Mouse (Mus musculus): ENCODE results near the gene Kpna4. TPM values are rescaled to one million over a fixed set of nuclear protein-coding genes. Genes with fewer than 3 reads are reported as not detected.

Kpna4 gene
- polyA plus RNA-seq (2012; fragmentation: generic; extraction: Trizol) = 24.0 TPM
- long read RNA-seq, experiment 1, full-length matches to known transcripts = 1 of 6 reads
- long read RNA-seq, experiment 1, partial matches to known transcripts = 1 of 6 reads
- long read RNA-seq, experiment 1, other reads (novel, unspliced or antisense) = 4 of 6 reads
- long read RNA-seq, experiment 2, full-length matches to known transcripts = 18 of 29 reads
- long read RNA-seq, experiment 2, partial matches to known transcripts = 8 of 29 reads
- long read RNA-seq, experiment 2, other reads (novel, unspliced or antisense) = 3 of 29 reads

DNA sequence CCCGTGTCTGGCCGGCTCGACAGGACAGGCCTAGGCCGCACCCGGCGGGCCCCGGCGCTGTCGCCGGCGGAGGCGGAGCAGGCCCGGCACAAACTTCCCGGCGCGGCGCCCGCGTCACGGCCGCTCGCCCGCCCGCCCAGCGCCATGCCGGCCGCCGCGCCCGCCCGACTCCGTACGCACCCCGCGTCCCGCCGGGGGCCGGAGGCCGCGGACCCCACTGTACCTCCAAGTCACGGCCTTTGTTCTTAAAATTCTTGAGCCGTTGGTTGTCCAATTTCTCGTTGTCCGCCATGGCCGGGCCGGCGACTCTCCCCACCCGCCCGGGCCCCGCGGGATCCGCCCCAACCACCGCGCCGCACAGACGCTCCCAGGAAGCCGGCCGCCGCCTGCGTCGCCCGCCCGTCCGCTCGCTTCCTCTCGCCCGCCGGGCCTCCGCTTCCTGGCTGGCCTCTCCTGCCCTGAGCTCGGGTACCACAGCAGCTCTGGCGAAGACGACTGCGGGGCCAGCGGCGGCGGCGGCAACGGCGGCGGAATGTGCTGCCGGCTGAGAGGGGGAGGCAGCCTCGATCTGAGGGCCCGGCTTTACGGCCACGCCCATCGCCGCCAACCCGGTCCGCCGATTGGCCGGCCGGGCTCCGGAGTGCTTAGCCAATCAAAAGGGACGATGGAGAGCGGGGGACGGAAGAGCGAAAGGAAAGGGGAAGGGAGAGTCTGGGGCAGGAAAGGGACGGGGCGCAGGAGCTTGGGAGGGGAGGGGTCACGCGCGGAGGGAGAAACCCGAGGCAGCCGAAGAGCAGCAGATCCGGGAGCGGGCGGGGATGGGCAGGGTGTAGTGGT is at the start of gene Kpna4:
Gene Kpna4, minus strand, starts transcription at position 605 of the 837 bp plus-strand sequence.
- Histone ChIP-seq H3K79me3 (ENCODE audit: low read depth) (peaks cover 44% of the 10 kb centered on the region), H3K36me3 (ENCODE audit: control insufficient read depth, insufficient read depth) (peaks cover 12% of the 10 kb centered on the region), H3K79me2 (ENCODE audit: control insufficient read depth, insufficient read depth) (peaks cover 53% of the 10 kb centered on the region), H3ac (ENCODE audit: control insufficient read depth, insufficient read length, low read depth) (peak within 1 kb of the TSS; percentile 99), H3K4me3 (ENCODE audit: insufficient read depth, poor library complexity, severe bottlenecking) (peak within 1 kb of the TSS; percentile 78), H3K27me3 (ENCODE audit: control insufficient read depth, insufficient read depth, insufficient read length) (no peaks in the 10 kb centered on the region)
- no peak for TF ChIP-seq FOSL1 (IDR thresholded peaks at IDR 0.05; ENCODE audit: insufficient read depth, low read length, poor library complexity, severe bottlenecking)
- no peak for TF ChIP-seq USF1 (IDR thresholded peaks at IDR 0.05; ENCODE audit: low read depth)
- TF ChIP-seq MAX (IDR thresholded peaks at IDR 0.05) = peak; percentile 43
- TF ChIP-seq CEBPB (IDR thresholded peaks at IDR 0.05; ENCODE audit: low read depth) = no peak
- TF ChIP-seq CTCF (IDR thresholded peaks at IDR 0.05; ENCODE audit: control insufficient read depth, insufficient read depth, insufficient read length) = no peak

DNA sequence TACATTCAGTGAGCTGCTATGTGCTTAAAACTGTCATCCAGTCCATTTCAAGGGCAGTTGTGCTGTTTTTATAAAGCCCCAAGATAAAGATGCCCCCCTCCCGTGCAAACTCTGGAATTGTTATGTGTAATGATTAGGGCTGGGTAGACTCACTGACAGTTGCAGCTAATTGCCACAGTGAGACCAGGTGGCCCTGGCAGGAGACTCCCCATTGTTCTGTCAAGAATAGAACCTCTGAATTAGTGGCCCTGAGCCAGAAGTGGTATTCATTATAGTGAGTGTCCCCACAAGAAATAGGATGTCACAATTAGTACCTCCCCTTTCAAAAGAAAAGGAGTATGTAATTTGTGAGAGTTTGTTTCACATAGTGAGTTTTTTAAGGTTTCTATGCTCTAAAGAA is 48.3 kb upstream of the Kpna4 start:
- H3K36me3 ChIP-seq (ENCODE audit: control insufficient read depth, insufficient read depth) = no peaks in the 10 kb centered on the region
- H3K79me3 ChIP-seq (ENCODE audit: low read depth) = no peaks in the 10 kb centered on the region
- no peaks in the 10 kb centered on the region for H3K27me3 ChIP-seq (ENCODE audit: control insufficient read depth, insufficient read depth, insufficient read length)
- no peak for TF ChIP-seq CEBPB (IDR thresholded peaks at IDR 0.05; ENCODE audit: low read depth)
- no peak for TF ChIP-seq MYOG (IDR thresholded peaks at IDR 0.05; ENCODE audit: control insufficient read depth, extremely low read depth, insufficient read length)
- no peak for TF ChIP-seq FOSL1 (IDR thresholded peaks at IDR 0.05; ENCODE audit: insufficient read depth, low read length, poor library complexity, severe bottlenecking)
- no peak for TF ChIP-seq MYOD1 (IDR thresholded peaks at IDR 0.05; ENCODE audit: control insufficient read depth, insufficient read length, low read depth)
- TF ChIP-seq USF1 (IDR thresholded peaks at IDR 0.05; ENCODE audit: low read depth) = no peak
- TF ChIP-seq MAX (IDR thresholded peaks at IDR 0.05) = no peak
- TF ChIP-seq CTCF (IDR thresholded peaks at IDR 0.05; ENCODE audit: control insufficient read depth, insufficient read depth, insufficient read length) = no peak
- H3K79me2 ChIP-seq (ENCODE audit: control insufficient read depth, insufficient read depth) = no peaks in the 10 kb centered on the region
- no peak overlapping the region for H3K4me3 ChIP-seq (ENCODE audit: insufficient read depth, poor library complexity, severe bottlenecking)
- no peak overlapping the region for H3ac ChIP-seq (ENCODE audit: control insufficient read depth, insufficient read length, low read depth)

DNA sequence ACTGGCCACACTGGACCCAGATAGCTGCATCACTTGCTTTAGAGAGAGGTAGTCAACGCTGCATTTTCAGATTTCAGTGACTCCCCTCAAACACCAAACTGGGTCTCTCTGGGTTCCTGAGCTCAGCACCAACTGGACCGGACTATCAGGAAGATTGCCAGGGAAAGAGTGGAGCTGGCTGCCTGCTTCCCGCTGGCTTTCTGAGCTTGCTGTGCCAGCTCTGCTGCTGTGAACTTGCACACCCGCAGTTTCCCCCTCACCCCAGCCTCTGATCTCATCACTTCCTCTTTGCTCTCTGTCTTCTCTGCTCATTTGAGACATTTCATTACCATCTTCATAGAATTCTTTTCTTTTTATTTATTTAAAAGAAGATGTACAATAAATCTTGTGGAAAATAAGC is 44.2 kb upstream of the Kpna4 start:
- Histone ChIP-seq H3K27me3 (ENCODE audit: control insufficient read depth, insufficient read depth, insufficient read length) (no peaks in the 10 kb centered on the region), H3K79me2 (ENCODE audit: control insufficient read depth, insufficient read depth) (no peaks in the 10 kb centered on the region), H3K79me3 (ENCODE audit: low read depth) (no peaks in the 10 kb centered on the region), H3ac (ENCODE audit: control insufficient read depth, insufficient read length, low read depth) (no peak overlapping the region), H3K36me3 (ENCODE audit: control insufficient read depth, insufficient read depth) (no peaks in the 10 kb centered on the region), H3K4me3 (ENCODE audit: insufficient read depth, poor library complexity, severe bottlenecking) (no peak overlapping the region)
- TF ChIP-seq CTCF (IDR thresholded peaks at IDR 0.05; ENCODE audit: control insufficient read depth, insufficient read depth, insufficient read length) = no peak
- TF ChIP-seq USF1 (IDR thresholded peaks at IDR 0.05; ENCODE audit: low read depth) = no peak
- TF ChIP-seq FOSL1 (IDR thresholded peaks at IDR 0.05; ENCODE audit: insufficient read depth, low read length, poor library complexity, severe bottlenecking) = no peak
- TF ChIP-seq MYOD1 (IDR thresholded peaks at IDR 0.05; ENCODE audit: control insufficient read depth, insufficient read length, low read depth) = no peak
- no peak for TF ChIP-seq CEBPB (IDR thresholded peaks at IDR 0.05; ENCODE audit: low read depth)
- TF ChIP-seq MAX (IDR thresholded peaks at IDR 0.05) = no peak
- no peak for TF ChIP-seq MYOG (IDR thresholded peaks at IDR 0.05; ENCODE audit: control insufficient read depth, extremely low read depth, insufficient read length)

DNA sequence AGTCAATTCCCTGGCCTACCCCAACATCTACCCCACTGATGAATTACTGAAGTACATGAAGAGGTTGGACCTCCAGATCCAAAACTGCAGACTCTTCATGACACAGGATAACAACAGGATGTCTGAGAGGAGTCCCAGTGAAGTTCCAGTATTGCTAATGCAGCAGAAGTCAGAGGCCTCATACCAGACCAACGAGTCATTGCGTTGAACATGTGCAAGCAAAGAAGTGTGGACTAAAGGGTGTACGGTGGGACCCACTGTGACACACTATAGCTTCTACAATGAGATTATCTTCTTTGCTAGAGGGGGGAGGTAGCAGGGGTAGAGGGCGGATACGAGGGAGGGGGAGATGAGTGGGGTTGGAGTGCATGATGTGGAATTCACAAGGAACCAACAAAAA is 42.9 kb upstream of the Kpna4 start:
- H3K4me3 ChIP-seq (ENCODE audit: insufficient read depth, poor library complexity, severe bottlenecking) = no peak overlapping the region
- H3K79me2 ChIP-seq (ENCODE audit: control insufficient read depth, insufficient read depth) = no peaks in the 10 kb centered on the region
- H3K79me3 ChIP-seq (ENCODE audit: low read depth) = no peaks in the 10 kb centered on the region
- TF ChIP-seq FOSL1 (IDR thresholded peaks at IDR 0.05; ENCODE audit: insufficient read depth, low read length, poor library complexity, severe bottlenecking) (no peak), CTCF (IDR thresholded peaks at IDR 0.05; ENCODE audit: control insufficient read depth, insufficient read depth, insufficient read length) (no peak), USF1 (IDR thresholded peaks at IDR 0.05; ENCODE audit: low read depth) (no peak), MYOD1 (IDR thresholded peaks at IDR 0.05; ENCODE audit: control insufficient read depth, insufficient read length, low read depth) (no peak), MAX (IDR thresholded peaks at IDR 0.05) (no peak), MYOG (IDR thresholded peaks at IDR 0.05; ENCODE audit: control insufficient read depth, extremely low read depth, insufficient read length) (no peak), CEBPB (IDR thresholded peaks at IDR 0.05; ENCODE audit: low read depth) (no peak)
- no peak overlapping the region for H3ac ChIP-seq (ENCODE audit: control insufficient read depth, insufficient read length, low read depth)
- H3K27me3 ChIP-seq (ENCODE audit: control insufficient read depth, insufficient read depth, insufficient read length) = no peaks in the 10 kb centered on the region
- no peaks in the 10 kb centered on the region for H3K36me3 ChIP-seq (ENCODE audit: control insufficient read depth, insufficient read depth)

DNA sequence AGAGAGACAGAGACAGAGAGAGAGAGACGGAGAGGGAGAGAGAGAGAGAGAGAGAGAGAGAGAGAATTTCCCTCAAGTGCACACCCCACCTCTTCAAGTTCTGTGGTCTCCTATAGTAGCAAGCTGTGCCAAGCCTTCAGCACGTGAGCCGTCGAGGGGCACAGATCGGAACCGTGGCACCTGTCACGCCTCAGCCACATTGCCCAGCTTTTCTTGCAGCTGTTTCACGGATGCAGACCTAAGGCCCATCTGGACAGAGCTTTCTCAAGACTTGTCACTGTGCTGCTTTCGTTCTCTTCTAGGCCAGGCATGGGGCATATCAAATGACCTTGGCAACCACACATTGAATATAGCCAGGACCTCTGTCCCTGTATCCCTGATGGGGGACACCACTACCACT is 41.8 kb upstream of the Kpna4 start:
- no peak overlapping the region for H3ac ChIP-seq (ENCODE audit: control insufficient read depth, insufficient read length, low read depth)
- H3K79me2 ChIP-seq (ENCODE audit: control insufficient read depth, insufficient read depth) = no peaks in the 10 kb centered on the region
- no peaks in the 10 kb centered on the region for H3K27me3 ChIP-seq (ENCODE audit: control insufficient read depth, insufficient read depth, insufficient read length)
- TF ChIP-seq CTCF (IDR thresholded peaks at IDR 0.05; ENCODE audit: control insufficient read depth, insufficient read depth, insufficient read length) (no peak), CEBPB (IDR thresholded peaks at IDR 0.05; ENCODE audit: low read depth) (no peak), MYOD1 (IDR thresholded peaks at IDR 0.05; ENCODE audit: control insufficient read depth, insufficient read length, low read depth) (peak; percentile 8), FOSL1 (IDR thresholded peaks at IDR 0.05; ENCODE audit: insufficient read depth, low read length, poor library complexity, severe bottlenecking) (no peak)
- H3K79me3 ChIP-seq (ENCODE audit: low read depth) = no peaks in the 10 kb centered on the region
- H3K4me3 ChIP-seq (ENCODE audit: insufficient read depth, poor library complexity, severe bottlenecking) = no peak overlapping the region
- no peaks in the 10 kb centered on the region for H3K36me3 ChIP-seq (ENCODE audit: control insufficient read depth, insufficient read depth)
